Mouse (Mus musculus): ENCODE measurements around the gene Hivep1.

Gene Hivep1

DNA sequence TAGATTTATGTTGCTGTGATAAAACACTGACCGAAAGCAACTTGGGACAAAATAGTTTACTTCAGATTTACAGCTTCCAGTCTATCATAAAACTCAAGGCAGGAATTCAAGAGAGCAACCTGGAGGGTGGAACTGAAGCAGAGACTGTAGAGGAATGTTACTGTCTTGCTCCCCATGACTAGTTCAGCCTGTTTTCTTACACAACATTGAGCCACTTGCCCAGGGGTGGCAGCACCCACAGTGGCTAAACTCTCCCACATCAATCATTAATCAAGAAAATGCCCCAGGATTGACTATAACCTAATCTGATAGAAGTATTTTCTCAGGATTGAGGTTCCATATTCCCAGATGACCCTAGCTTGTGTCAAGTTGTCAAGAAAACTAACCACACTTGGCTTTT is 119.0 kb downstream of the Hivep1 start:
- in situ Hi-C loops (cut with MboI; ENCODE audit: low pct_unique_long_range_greater_than_20kb in 1 of 2, low sequenced_read_pairs in 2 of 2, unreplicated experiment in 1 of 2), result no loop called here

GRCm38 (mm10) chr13:42174827-42175420 is 123.1 kb downstream of the Hivep1 start:
- in situ Hi-C loops (cut with MboI; ENCODE audit: low pct_unique_long_range_greater_than_20kb in 1 of 2, low sequenced_read_pairs in 2 of 2, unreplicated experiment in 1 of 2), result no loop called here

- in situ Hi-C loops (cut with MboI; ENCODE audit: low pct_unique_long_range_greater_than_20kb in 1 of 2, low sequenced_read_pairs in 2 of 2, unreplicated experiment in 1 of 2), result no loop called here
Observed at GRCm38 (mm10) chr13:42182635-42183034, 130.8 kb downstream of the Hivep1 start.

DNA sequence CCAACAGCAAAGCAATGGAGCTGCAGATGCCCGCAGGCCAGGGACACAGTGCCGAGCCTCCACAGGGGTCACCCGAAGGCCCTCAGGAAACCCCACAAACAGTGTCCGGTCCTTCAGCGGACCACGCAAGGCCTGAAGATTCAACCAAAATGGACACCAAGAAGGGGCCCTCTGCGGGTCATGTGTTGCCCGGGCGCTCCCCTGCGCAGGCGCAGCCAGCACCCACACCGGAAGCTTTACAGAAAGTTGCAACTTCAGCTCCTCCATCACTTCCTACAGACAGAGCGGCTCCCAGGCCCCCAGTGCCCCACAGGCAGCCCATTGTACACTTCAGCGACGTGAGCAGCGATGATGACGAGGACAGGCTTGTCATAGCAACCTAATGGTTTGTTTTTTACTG is 132.3 kb downstream of the Hivep1 start:
- in situ Hi-C loops (cut with MboI; ENCODE audit: low pct_unique_long_range_greater_than_20kb in 1 of 2, low sequenced_read_pairs in 2 of 2, unreplicated experiment in 1 of 2), result no loop called here

DNA sequence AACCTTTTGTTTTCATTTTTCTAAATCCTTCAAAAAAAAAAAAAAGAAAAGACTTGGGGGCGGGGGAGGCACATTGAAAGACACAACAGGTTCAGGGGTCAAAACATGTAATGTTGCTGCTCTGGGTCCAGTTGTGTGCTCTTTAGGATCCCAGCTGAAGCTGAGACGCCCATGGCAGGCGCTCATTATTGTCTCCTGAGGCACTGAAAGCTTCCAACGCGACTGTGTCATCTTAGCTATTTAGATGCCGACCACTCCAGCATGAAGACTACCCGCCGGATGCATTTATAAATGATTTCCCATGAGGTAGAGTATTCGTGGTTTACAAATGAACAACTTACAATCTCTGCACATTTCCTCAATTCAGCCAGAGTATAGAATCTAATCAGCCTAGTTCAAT is 141.2 kb downstream of the Hivep1 start:
- in situ Hi-C loops (cut with MboI; ENCODE audit: low pct_unique_long_range_greater_than_20kb in 1 of 2, low sequenced_read_pairs in 2 of 2, unreplicated experiment in 1 of 2), result no loop called here

- in situ Hi-C loops (cut with MboI; ENCODE audit: low pct_unique_long_range_greater_than_20kb in 1 of 2, low sequenced_read_pairs in 2 of 2, unreplicated experiment in 1 of 2), result no loop called here
Observed at GRCm38 (mm10) chr13:42195671-42196070, 143.8 kb downstream of the Hivep1 start.

GRCm38 (mm10) chr13:42197656-42198055 is 145.8 kb downstream of the Hivep1 start:
- in situ Hi-C loops (cut with MboI; ENCODE audit: low pct_unique_long_range_greater_than_20kb in 1 of 2, low sequenced_read_pairs in 2 of 2, unreplicated experiment in 1 of 2), result no loop called here

GRCm38 (mm10) chr13:42213556-42213955 is 161.7 kb downstream of the Hivep1 start:
- in situ Hi-C loops (cut with MboI; ENCODE audit: low pct_unique_long_range_greater_than_20kb in 1 of 2, low sequenced_read_pairs in 2 of 2, unreplicated experiment in 1 of 2), result no loop called here

GRCm38 (mm10) chr13:42222401-42222800 is 170.6 kb downstream of the Hivep1 start:
- in situ Hi-C loops (cut with MboI; ENCODE audit: low pct_unique_long_range_greater_than_20kb in 1 of 2, low sequenced_read_pairs in 2 of 2, unreplicated experiment in 1 of 2), result no loop called here

DNA sequence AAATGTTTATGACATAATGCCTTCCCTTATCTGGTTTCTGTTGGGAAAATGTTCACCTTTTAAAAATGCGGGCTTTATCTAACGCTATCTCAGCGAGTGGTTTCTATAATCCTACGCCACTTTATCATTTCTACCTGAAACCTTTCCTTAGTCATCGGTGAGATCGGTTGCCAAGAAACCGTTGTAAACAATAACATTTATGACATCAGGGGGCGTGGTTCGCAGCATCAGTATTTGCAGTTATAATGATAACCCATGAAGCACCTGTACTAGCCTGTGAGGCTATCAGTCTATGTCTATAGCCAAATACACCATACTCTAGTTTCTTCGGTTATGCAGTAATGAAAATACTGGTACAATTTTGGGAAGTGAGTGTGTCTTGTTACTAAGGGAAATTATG is 177.0 kb downstream of the Hivep1 start:
- in situ Hi-C loops (cut with MboI; ENCODE audit: low pct_unique_long_range_greater_than_20kb in 1 of 2, low sequenced_read_pairs in 2 of 2, unreplicated experiment in 1 of 2), result no loop called here

DNA sequence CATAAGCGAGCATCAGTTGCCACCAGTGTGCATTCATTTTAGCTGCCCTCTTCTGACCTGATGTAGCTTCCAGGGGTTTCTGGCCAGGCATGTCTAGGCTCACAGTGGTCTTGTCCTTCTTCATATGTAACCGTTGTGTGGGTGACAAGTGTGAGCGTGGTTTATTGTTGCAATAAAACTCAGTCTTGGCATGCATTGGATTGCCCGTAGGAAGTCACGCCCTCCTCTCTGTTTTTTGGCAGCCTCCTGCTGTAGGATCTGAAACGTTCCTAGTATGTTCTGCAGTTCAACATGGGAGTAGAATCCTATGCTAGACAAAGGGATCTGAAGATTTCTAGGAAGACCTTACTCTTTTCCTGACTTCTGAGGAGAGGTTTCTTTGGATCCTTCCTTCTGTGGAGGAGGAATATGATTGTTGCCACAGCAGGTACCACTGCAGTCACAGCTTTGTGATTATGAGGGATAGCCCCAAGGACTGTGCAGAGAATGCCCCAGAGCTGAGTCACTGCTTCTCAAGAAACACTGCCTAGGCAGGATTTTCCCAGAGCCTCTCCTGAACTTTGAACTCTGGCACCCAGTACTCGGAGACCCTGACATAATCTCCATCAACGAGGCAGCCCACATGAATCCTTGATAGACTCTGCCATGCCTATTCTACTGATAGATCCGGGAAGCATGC is 182.1 kb downstream of the Hivep1 start:
- in situ Hi-C loops (cut with MboI; ENCODE audit: low pct_unique_long_range_greater_than_20kb in 1 of 2, low sequenced_read_pairs in 2 of 2, unreplicated experiment in 1 of 2), result no loop called here

DNA sequence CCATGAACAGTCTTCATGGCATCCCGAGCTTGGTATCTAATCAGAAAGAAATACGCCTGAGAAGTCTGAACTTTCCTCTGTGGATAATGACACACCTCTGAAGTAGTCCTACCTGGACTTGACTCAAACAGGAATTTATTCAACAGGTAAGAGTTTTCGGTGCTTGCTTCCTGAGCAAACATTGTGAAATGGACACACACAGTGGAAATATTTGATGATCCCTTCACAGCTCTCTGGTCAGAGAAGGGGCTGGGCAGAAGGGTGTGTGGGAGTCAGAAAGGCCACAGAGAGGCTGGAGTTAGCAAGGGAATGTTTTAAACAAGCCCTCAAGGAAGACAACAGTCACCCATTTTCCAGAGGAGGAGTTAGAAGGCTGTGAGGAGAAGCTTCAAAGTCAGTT is 186.7 kb downstream of the Hivep1 start:
- in situ Hi-C loops (cut with MboI; ENCODE audit: low pct_unique_long_range_greater_than_20kb in 1 of 2, low sequenced_read_pairs in 2 of 2, unreplicated experiment in 1 of 2), result no loop called here

GRCm38 (mm10) chr13:42242131-42242530 is 190.3 kb downstream of the Hivep1 start:
- in situ Hi-C loops (cut with MboI; ENCODE audit: low pct_unique_long_range_greater_than_20kb in 1 of 2, low sequenced_read_pairs in 2 of 2, unreplicated experiment in 1 of 2), result no loop called here

Data from mouse embryonic stem cell (cell line).